ENCODE assay signal across 31 mouse cellular contexts in the genomic region with DNA sequence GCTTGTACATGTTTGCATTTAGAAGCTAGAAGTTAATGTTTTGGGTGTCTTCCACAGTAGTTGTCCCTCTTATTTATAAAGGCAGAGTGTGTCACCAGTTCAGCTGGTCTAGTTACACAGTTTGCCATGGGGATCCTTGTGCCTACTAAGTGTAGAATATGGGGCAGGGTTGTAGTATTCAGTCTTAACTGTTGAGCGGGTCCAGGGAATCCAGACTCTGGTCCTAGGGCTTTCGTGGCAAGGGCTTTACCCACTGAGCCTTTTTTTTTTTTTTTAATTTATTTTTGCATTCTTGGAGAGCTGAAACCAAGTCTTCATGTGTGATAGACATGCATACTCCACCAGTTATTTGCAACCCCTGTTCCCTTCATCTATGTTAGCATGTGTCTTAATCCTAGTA. TPM values are rescaled to one million over a fixed set of nuclear protein-coding genes. Genes with fewer than 3 reads are reported as not detected.
"Had no signal": no experiment of that assay in that cellular context is flagged by ENCODE, and none has a peak within 500 bp of the region (broad histone marks: within the 10 kb centered on the region; RNA-seq: fewer than 3 reads in every experiment).

No protein-coding gene starts in this region.

- H3K27me3 ChIP-seq: limb, embryonic 12.5 days; limb, embryonic 13.5 days; limb, embryonic 15.5 days; liver, embryonic 12.5 days; liver, embryonic 13.5 days; liver, embryonic 15.5 days; lung, embryonic 15.5 days; megakaryocyte, embryonic 14.5 days; midbrain, embryonic 12.5 days; midbrain, embryonic 13.5 days; neural tube, embryonic 12.5 days had no signal

- H3K4me1 ChIP-seq: limb, embryonic 10.5 days; limb, embryonic 12.5 days; limb, embryonic 13.5 days; limb, embryonic 15.5 days; liver, embryonic 12.5 days; liver, embryonic 13.5 days; liver, embryonic 15.5 days; lung, embryonic 15.5 days; midbrain, embryonic 10.5 days; midbrain, embryonic 12.5 days; midbrain, embryonic 13.5 days; neural tube, embryonic 12.5 days had no signal

- H3K4me3 ChIP-seq: left cerebral cortex, adult 2 months; limb, embryonic 10.5 days; limb, embryonic 12.5 days; limb, embryonic 13.5 days; limb, embryonic 15.5 days; liver, embryonic 12.5 days; liver, embryonic 13.5 days; liver, embryonic 15.5 days; lung, embryonic 15.5 days; megakaryocyte, embryonic 14.5 days; midbrain, embryonic 10.5 days; midbrain, embryonic 12.5 days; midbrain, embryonic 13.5 days; myocyte; neural tube, embryonic 12.5 days had no signal

- DNase-seq: left cerebral cortex, postnatal 4 days; liver; liver, embryonic 13.5 days; liver, postnatal 0 days; lung, adult 18-20 months; lung, adult 2 months; lung, embryonic 14.5 days; lung, postnatal 10 days; lung, postnatal 14 days; lung, postnatal 36 days; lung, postnatal 4 days; midbrain, embryonic 14.5 days had no signal

- H3K9me3 ChIP-seq: limb, embryonic 10.5 days; limb, embryonic 12.5 days; limb, embryonic 13.5 days; limb, embryonic 15.5 days; liver, embryonic 12.5 days; liver, embryonic 13.5 days; liver, embryonic 15.5 days; lung, embryonic 15.5 days; megakaryocyte, embryonic 14.5 days; midbrain, embryonic 10.5 days; midbrain, embryonic 12.5 days; midbrain, embryonic 13.5 days; neural tube, embryonic 12.5 days had no signal

- H3K9ac ChIP-seq: limb, embryonic 12.5 days; limb, embryonic 13.5 days; limb, embryonic 15.5 days; liver, embryonic 12.5 days; liver, embryonic 13.5 days; liver, embryonic 14.5 days; liver, embryonic 15.5 days; liver, postnatal 0 days; lung, embryonic 14.5 days; lung, embryonic 15.5 days; midbrain, embryonic 12.5 days; midbrain, embryonic 13.5 days; neural tube, embryonic 12.5 days had no signal

- ATAC-seq: liver, embryonic 12.5 days; liver, postnatal 0 days; lung, postnatal 0 days; midbrain, embryonic 13.5 days; midbrain, embryonic 16.5 days had no signal

- H3K27ac ChIP-seq: left cerebral cortex, adult 2 months; limb, embryonic 10.5 days; limb, embryonic 12.5 days; limb, embryonic 13.5 days; limb, embryonic 15.5 days; liver, embryonic 12.5 days; liver, embryonic 13.5 days; liver, embryonic 14.5 days; liver, embryonic 15.5 days; lung, embryonic 15.5 days; macrophage; midbrain, embryonic 10.5 days; midbrain, embryonic 12.5 days; midbrain, embryonic 13.5 days; neural tube, embryonic 12.5 days had no signal

- H3K4me2 ChIP-seq: limb, embryonic 12.5 days; limb, embryonic 13.5 days; limb, embryonic 15.5 days; liver, embryonic 11.5 days; liver, embryonic 12.5 days; liver, embryonic 13.5 days; liver, embryonic 15.5 days; lung, embryonic 14.5 days; lung, embryonic 15.5 days; midbrain, embryonic 12.5 days; midbrain, embryonic 13.5 days; neural tube, embryonic 12.5 days had no signal

RNA-seq across cellular contexts. Expression of a gene that starts 24.2 kb away (rescaled TPM):
- polyA plus RNA-seq: macrophage had no signal
